ENCODE assay signal across 22 mouse cellular contexts in genomic region chr19:55966066-55966465, GRCm38 (mm10).
A peak's percentile ranks its signal among the peaks of the same experiment; 100 is the strongest.
DNase-seq lines count a peak whose midpoint lies in the region; ATAC-seq and TF ChIP-seq lines count a peak whose summit lies in the region.
"Had no signal": no experiment of that assay in that cellular context is flagged by ENCODE, and none has a peak within 500 bp of the region (broad histone marks: within the 10 kb centered on the region; RNA-seq: fewer than 3 reads in every experiment).

No protein-coding gene starts in this region.

- DNase-seq in heart, adult 11 months, result peak; percentile 79
- DNase-seq in heart, adult 18-20 months, result no peak
- DNase-seq in heart, adult 2 months, result no peak
- peak; percentile 6 for DNase-seq in liver, embryonic 11.5 days (ENCODE audit: low spot score)
- no peak for DNase-seq in right cerebral cortex, postnatal 4 days
- DNase-seq: adrenal gland, adult 8-10 months; adrenal gland, postnatal 25 days; cerebellum, adult 18-20 months; cerebellum, adult 9-10 months; cerebellum, postnatal 14 days; forebrain, postnatal 0 days; gastrocnemius, adult 2 months; gastrocnemius, postnatal 14 days had no signal

- H3K9me3 ChIP-seq in heart, embryonic 16.5 days (replicated peaks; ENCODE audit: control insufficient read depth, low read length), result peaks cover 2% of the 10 kb centered on the region
- no peaks in the 10 kb centered on the region for H3K9me3 ChIP-seq in liver, embryonic 11.5 days (ENCODE audit: control insufficient read depth, low read length)
- no peaks in the 10 kb centered on the region for H3K9me3 ChIP-seq in liver, embryonic 12.5 days (replicated peaks)
- H3K9me3 ChIP-seq: forebrain, embryonic 10.5 days had no signal

- no peak for TF ChIP-seq CTCF in heart, adult 2 months (IDR thresholded peaks at IDR 0.05)

- intact Hi-C loops in heart, adult 2 months (cut with DNase I), result no loop called here

- no peaks in the 10 kb centered on the region for H3K79me2 ChIP-seq in heart, adult 2 months (replicated peaks; ENCODE audit: control insufficient read depth, insufficient read depth, low read length)

- no peak overlapping the region for H3K4me2 ChIP-seq in heart, embryonic 16.5 days (ENCODE audit: low read depth, low read length)
- H3K4me2 ChIP-seq in liver, embryonic 11.5 days, result no peak overlapping the region
- H3K4me2 ChIP-seq in liver, embryonic 12.5 days, result no peak overlapping the region
- H3K4me2 ChIP-seq: hindbrain, embryonic 13.5 days had no signal

- no peak for TF ChIP-seq EP300 in heart, adult 2 months (IDR thresholded peaks at IDR 0.05; ENCODE audit: insufficient read depth, low read depth, low read length)

- no peak overlapping the region for H3K9ac ChIP-seq in heart, embryonic 16.5 days (ENCODE audit: low read length)
- no peak overlapping the region for H3K9ac ChIP-seq in heart, adult 2 months (ENCODE audit: low read depth, low read length)
- H3K9ac ChIP-seq in liver, embryonic 11.5 days (ENCODE audit: low read depth, low read length), result no peak overlapping the region
- no peak overlapping the region for H3K9ac ChIP-seq in liver, embryonic 12.5 days
- H3K9ac ChIP-seq: forebrain, postnatal 0 days; hindbrain, embryonic 13.5 days had no signal

- H3K4me1 ChIP-seq in heart, embryonic 16.5 days (ENCODE audit: control insufficient read depth, insufficient read depth, low read length), result no peaks in the 10 kb centered on the region
- no peaks in the 10 kb centered on the region for H3K4me1 ChIP-seq in heart, adult 2 months (ENCODE audit: control insufficient read depth, insufficient read depth, low read length)
- H3K4me1 ChIP-seq in liver, embryonic 11.5 days (replicated peaks; ENCODE audit: control insufficient read depth, insufficient read depth, low read length), result no peaks in the 10 kb centered on the region
- H3K4me1 ChIP-seq in liver, embryonic 12.5 days, result no peaks in the 10 kb centered on the region

- H3K4me3 ChIP-seq in heart, embryonic 16.5 days (ENCODE audit: low read length), result no peak overlapping the region
- H3K4me3 ChIP-seq in heart, adult 2 months, result no peak overlapping the region
- no peak overlapping the region for H3K4me3 ChIP-seq in liver, embryonic 11.5 days (ENCODE audit: low read depth, low read length)
- no peak overlapping the region for H3K4me3 ChIP-seq in liver, embryonic 12.5 days
- H3K4me3 ChIP-seq: forebrain, embryonic 10.5 days; gastrocnemius, adult 2 months; hindbrain, embryonic 10.5 days; hindbrain, embryonic 13.5 days had no signal

- WGBS in heart, embryonic 16.5 days, result 22% methylated on average over 7 of the region's 7 CpGs
- WGBS in heart, adult 2 months, result 29% methylated on average over 7 of the region's 7 CpGs
- 40% methylated on average over 7 of the region's 7 CpGs for WGBS in liver, embryonic 11.5 days
- 47% methylated on average over 7 of the region's 7 CpGs for WGBS in liver, embryonic 12.5 days (ENCODE audit: insufficient replicate concordance)

- no peaks in the 10 kb centered on the region for H3K36me3 ChIP-seq in heart, embryonic 16.5 days (ENCODE audit: control insufficient read depth, insufficient read depth)
- H3K36me3 ChIP-seq in heart, adult 2 months (ENCODE audit: control insufficient read depth, insufficient read depth, low read length), result no peaks in the 10 kb centered on the region
- H3K36me3 ChIP-seq in liver, embryonic 11.5 days (ENCODE audit: control insufficient read depth, insufficient read depth, low read length), result no peaks in the 10 kb centered on the region
- no peaks in the 10 kb centered on the region for H3K36me3 ChIP-seq in liver, embryonic 12.5 days
- H3K36me3 ChIP-seq: forebrain, embryonic 10.5 days; hindbrain, embryonic 10.5 days; hindbrain, embryonic 13.5 days had no signal

- no peaks in the 10 kb centered on the region for H3K27me3 ChIP-seq in heart, embryonic 16.5 days (ENCODE audit: control insufficient read depth, insufficient read depth, low read length)
- no peaks in the 10 kb centered on the region for H3K27me3 ChIP-seq in heart, adult 2 months (ENCODE audit: control insufficient read depth, insufficient read depth, low read length)
- H3K27me3 ChIP-seq in liver, embryonic 11.5 days (replicated peaks; ENCODE audit: control insufficient read depth, insufficient read depth, low read length), result no peaks in the 10 kb centered on the region
- H3K27me3 ChIP-seq in liver, embryonic 12.5 days (replicated peaks), result peaks cover 27% of the 10 kb centered on the region

- ATAC-seq in heart, embryonic 16.5 days (replicated peaks; ENCODE audit: extremely low read depth, insufficient read depth, low FRiP score), result 0 out of 2 replicates have a peak, but pooled peaks have one; percentile 18
- ATAC-seq in liver, embryonic 11.5 days (replicated peaks; ENCODE audit: low FRiP score), result no peak
- no peak for ATAC-seq in liver, embryonic 12.5 days
- ATAC-seq: activated CD4-positive, CD25-positive, alpha-beta regulatory T cell, adult 4 months; forebrain, embryonic 14.5 days; forebrain, postnatal 0 days; hindbrain, embryonic 16.5 days; intestine, postnatal 0 days had no signal

- TF ChIP-seq POLR2A in heart, adult 2 months (IDR thresholded peaks at IDR 0.05; ENCODE audit: insufficient read depth, low read depth, low read length), result no peak

- H3K27ac ChIP-seq in heart, embryonic 16.5 days (ENCODE audit: low read length), result no peak overlapping the region
- H3K27ac ChIP-seq in heart, adult 2 months, result no peak overlapping the region
- H3K27ac ChIP-seq in liver, embryonic 11.5 days (ENCODE audit: low read depth, low read length), result no peak overlapping the region
- H3K27ac ChIP-seq in liver, embryonic 12.5 days, result no peak overlapping the region
- H3K27ac ChIP-seq: forebrain, embryonic 10.5 days; gastrocnemius, adult 2 months; hindbrain, embryonic 10.5 days; hindbrain, embryonic 13.5 days had no signal

Comparison
In these comparisons a context has a peak if more than half of its experiments do, and no peak if none do; other contexts are left out.
1. DNase-seq: peak in heart, adult 11 months (single experiment) and liver, embryonic 11.5 days (single experiment); none in heart, adult 18-20 months (0 of 2), heart, adult 2 months (0 of 2) and right cerebral cortex, postnatal 4 days (single experiment).